Comparison of ENCODE assay signal across 8 mouse cellular contexts in genomic region chr5:64626351-64626750, GRCm38 (mm10).
DNase-seq lines count a peak whose midpoint lies in the region; ATAC-seq and TF ChIP-seq lines count a peak whose summit lies in the region.

No protein-coding gene starts in this region.

- H3K9me3 ChIP-seq in limb, embryonic 13.5 days = no peaks in the 10 kb centered on the region

- ATAC-seq in frontal cortex, adult (ENCODE audit: low TSS enrichment) = peak; percentile 76
- ATAC-seq in limb, embryonic 13.5 days (ENCODE audit: low FRiP score, low read depth) = peak; percentile 48; the same call in 1 of the 2 replicates

- no peak overlapping the region for H3K9ac ChIP-seq in limb, embryonic 13.5 days

- H3K4me1 ChIP-seq in limb, embryonic 13.5 days = peaks cover 36% of the 10 kb centered on the region
- peaks cover 30% of the 10 kb centered on the region for H3K4me1 ChIP-seq in small intestine, adult 2 months (ENCODE audit: control insufficient read depth, insufficient read depth, insufficient read length, low read length)

- H3K27ac ChIP-seq in limb, embryonic 13.5 days = no peak overlapping the region; the same call in 1 of the 2 replicates
- H3K27ac ChIP-seq in small intestine, adult 2 months (ENCODE audit: insufficient read depth, low read depth, low read length) = peak overlapping the region; percentile 94

- H3K27me3 ChIP-seq in limb, embryonic 13.5 days = no peaks in the 10 kb centered on the region
- H3K27me3 ChIP-seq in small intestine, adult 2 months (ENCODE audit: control insufficient read depth, insufficient read depth, low read length) = no peaks in the 10 kb centered on the region

- TF ChIP-seq CTCF in small intestine, adult 2 months (IDR thresholded peaks at IDR 0.05; ENCODE audit: extremely low read depth, insufficient read length, insufficient replicate concordance, low read depth, low read length) = no peak

- 24% methylated on average over 9 of the region's 9 CpGs for WGBS in limb, embryonic 13.5 days
- WGBS in small intestine, adult 2 months = 13% methylated on average over 9 of the region's 9 CpGs

- no peak for TF ChIP-seq POLR2A in small intestine, adult 2 months (IDR thresholded peaks at IDR 0.05; ENCODE audit: low read depth, low read length)

- intact Hi-C loops in heart, postnatal 14 days (cut with DNase I) = no loop called here

- H3K36me3 ChIP-seq in limb, embryonic 13.5 days = no peaks in the 10 kb centered on the region
- H3K36me3 ChIP-seq in small intestine, adult 2 months (ENCODE audit: control insufficient read depth, insufficient read depth, low read length) = no peaks in the 10 kb centered on the region

- H3K4me3 ChIP-seq in limb, embryonic 13.5 days = no peak overlapping the region
- H3K4me3 ChIP-seq in small intestine, adult 2 months (ENCODE audit: low read depth, low read length) = peak overlapping the region; percentile 9; the same call in 1 of the 2 replicates

- H3K4me2 ChIP-seq in limb, embryonic 13.5 days (replicated peaks) = 0 out of 2 replicates have a peak overlapping the region, but pooled peaks have one; percentile 25

- DNase-seq in frontal cortex, postnatal 25 days (ENCODE audit: low spot score in 2 of 2) = no peak
- DNase-seq in R1 (ENCODE audit: low read depth, low spot score) = peak; percentile 45
- peak; percentile 53 to 58 for DNase-seq in heart, postnatal 14 days
- DNase-seq in Muller cell, postnatal 12 days (ENCODE audit: inconsistent ontology term) = no peak
- DNase-seq in embryo, embryonic 11 days = no peak

Comparison
In these comparisons a context has a peak if more than half of its experiments do, and no peak if none do; other contexts are left out.
1. DNase-seq: peak in R1 (single experiment) and heart, postnatal 14 days (2 of 2); none in frontal cortex, postnatal 25 days (0 of 2), Muller cell, postnatal 12 days (single experiment) and embryo, embryonic 11 days (single experiment).